Mouse (Mus musculus) adrenal gland, adult 18-20 months (tissue): ENCODE data around the gene Ift122. TPM values are rescaled to one million over a fixed set of nuclear protein-coding genes. Genes with fewer than 3 reads are reported as not detected.

Experiments used
- DNase-seq, 2 experiments: peaks; one replicate each; pipeline ENCODE4 v3.0.0; 2021 to 2022; ENCODE audit warnings: low spot score in 2 of 2
- total RNA-seq, 2 experiments: library from RNA; stranded (reverse); gene quantifications; 1 replicate in 1 of 2; 2 replicates in 1 of 2; pipeline ENCODE4 v1.2.3; 2021

Ift122 gene
- total RNA-seq, 2 experiments from 2014 or later, result 14.7 to 15.1 TPM

DNA sequence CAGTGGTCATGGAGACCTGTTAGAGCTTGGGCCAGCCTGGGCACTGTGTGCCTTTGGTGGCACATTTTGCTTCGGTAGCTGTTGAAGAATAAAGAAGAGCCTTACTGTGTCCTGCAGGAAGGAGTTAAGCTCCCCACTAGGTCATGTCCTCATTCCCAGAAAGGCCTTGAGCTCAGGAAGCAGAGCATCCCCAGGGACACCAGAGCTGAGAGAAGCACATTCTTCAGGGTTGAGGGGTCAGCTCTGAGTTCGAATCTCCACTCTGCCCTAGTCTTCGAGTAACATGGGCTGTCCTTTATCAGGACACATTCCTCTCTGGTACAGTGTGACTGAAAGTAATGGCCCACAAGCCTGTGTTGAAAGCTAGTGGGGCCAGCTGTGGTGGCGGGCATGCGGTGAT, 66.6 kb downstream of the Ift122 start:
- no peak for DNase-seq

DNA sequence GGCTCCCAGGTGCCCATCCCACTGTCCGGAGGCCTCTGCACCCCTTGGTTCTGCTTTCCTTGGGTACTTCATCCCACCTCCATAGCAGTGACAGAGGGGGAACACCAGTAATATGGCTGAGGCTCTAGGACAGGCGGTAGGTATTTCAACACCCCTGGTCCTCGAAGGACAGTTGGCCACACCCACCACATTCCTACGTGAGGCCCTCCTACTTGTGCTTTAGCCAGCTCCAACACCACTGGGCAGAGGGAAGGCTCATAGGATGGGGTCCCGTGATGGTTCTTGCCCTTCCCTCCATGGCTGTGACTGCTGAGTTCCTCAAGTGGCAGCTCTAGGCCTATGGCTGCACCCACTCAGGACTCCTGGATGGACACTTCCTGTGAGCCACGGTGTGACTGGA, 71.6 kb downstream of the Ift122 start:
- no peak for DNase-seq

DNA sequence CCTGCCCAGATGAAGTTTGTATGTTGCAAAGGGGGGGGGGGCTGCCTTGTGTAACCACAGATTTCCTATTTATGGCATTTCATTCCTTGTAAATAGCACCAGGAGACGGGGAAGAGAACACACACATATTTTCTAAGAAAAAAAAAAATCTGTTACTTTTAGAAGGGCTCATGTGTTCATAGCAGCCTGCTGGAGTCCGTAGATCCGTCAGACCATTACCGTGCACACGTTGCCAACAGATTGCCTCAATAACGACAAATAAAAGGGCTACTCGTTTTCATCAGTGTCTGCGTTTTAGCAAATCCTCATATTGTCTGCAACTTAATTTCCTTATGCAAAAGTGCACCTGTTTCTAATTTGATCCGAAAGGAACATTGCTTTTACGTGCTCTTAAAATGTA, 73.1 kb downstream of the Ift122 start:
- DNase-seq, result no peak

DNA sequence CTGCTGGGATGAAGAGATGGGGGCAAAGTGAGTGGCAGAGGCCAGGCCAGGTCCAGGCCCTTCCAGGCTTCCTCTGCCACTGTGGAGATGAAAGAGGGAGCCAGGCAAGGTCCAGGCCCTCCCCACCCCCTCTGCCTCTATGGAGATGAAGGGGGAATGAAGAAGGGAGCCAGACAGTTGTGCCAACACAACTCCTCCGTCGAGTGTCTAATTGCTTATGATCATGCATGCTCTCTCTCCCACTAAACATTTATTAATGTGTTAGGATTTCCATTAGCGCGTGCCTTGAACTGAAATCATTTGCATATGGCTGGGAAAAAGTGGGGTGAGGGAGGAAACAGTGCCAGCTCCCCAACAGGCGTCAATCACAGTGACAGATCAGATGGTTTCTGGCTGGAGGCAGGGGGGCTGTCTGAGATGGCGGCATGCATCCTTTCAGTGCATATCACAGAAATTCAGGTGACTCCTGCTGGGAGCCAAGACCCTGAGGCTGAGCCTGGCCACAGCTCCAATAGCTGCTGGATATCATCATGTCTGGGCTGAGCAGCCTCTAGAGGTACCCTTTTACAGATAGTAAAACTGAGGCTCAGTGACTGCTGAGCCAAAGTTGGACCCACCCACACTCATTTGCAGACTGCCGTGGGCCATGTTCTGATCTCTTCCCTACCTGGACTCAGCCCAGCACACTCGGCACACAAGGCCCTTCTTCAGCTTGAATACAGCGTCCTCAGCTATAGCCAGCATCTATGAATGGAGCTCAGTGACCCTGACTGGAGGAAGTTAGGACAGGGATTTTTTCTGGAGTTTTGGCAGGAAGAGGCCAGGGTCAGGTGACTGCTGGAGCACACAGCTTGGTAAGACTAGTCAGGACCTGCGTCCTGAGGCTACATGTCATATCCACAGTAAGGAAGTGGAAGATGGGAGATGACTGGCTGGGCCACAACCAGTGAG, 74.3 kb downstream of the Ift122 start:
- DNase-seq, result no peak

DNA sequence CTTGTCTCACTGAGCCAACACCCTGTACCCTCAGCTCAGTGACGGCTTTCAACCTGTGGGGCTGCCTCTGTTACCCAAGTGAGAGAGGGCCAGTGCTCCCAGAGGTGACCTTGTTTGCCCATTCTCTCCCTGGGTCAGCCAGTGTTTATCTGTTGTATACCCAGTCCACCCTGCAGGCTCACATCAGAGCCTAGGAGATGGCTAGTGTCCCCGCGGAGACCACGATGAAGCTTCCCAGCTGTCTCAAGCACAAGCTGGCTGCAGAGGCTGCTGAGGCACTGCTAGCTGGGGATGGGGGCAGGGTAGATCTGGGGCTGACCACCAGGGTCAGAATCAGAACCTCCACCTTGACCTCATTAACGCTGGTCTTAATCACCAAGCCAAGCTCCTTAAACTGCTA, 76.7 kb downstream of the Ift122 start:
- DNase-seq, result no peak

DNA sequence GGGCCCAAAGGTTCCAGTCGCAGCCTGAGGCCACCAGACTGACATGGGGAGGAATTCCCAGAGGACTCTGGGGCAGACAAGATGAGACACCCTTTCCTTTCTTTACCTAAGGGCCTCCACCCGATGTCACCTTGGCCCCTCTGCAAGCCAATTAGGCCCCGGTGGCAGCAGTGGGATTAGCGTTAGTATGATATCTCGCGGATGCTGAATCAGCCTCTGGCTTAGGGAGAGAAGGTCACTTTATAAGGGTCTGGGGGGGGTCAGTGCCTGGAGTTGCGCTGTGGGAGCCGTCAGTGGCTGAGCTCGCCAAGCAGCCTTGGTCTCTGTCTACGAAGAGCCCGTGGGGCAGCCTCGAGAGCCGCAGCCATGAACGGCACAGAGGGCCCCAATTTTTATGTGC, 78.4 kb downstream of the Ift122 start, which contains the start of gene Rho:
Gene Rho (plus strand): TSS at position 110 of the 400 bp plus-strand sequence.
- no peak for DNase-seq

DNA sequence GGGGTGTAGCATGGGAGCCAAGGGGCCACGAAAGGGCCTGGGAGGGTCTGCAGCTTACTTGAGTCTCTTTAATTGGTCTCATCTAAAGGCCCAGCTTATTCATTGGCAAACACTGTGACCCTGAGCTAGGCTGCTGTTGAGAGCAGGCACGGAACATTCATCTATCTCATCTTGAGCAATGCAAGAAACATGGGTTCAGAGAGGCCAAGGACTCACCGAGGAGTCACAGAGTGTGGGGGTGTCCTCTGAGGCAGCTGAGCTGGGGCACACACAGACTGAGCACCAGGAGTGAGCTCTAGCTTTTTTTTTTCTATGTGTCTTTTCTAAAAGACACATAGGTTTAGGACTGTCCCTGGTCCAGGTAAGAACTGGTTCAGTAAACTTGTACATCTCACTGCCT, 79.1 kb downstream of the Ift122 start:
- peak in 1 of 2 experiments; percentile 36 for DNase-seq

DNA sequence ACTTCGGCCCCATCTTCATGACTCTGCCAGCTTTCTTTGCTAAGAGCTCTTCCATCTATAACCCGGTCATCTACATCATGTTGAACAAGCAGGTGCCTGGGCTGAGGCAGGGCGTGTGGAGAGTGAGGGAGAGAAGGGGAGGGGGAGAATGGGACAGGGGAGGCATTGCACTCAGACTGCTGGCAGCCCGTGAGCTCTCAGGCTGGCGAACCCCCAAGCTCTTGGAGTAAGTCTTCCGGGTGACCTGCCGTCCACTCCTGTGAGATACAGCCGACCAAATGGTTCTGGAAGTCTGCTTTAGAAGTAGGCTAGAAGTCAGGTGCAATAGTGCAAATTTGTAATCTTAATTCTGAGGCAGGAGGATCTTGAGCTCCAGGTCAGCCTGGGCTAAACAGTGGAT, 82.3 kb downstream of the Ift122 start:
- no peak for DNase-seq

DNA sequence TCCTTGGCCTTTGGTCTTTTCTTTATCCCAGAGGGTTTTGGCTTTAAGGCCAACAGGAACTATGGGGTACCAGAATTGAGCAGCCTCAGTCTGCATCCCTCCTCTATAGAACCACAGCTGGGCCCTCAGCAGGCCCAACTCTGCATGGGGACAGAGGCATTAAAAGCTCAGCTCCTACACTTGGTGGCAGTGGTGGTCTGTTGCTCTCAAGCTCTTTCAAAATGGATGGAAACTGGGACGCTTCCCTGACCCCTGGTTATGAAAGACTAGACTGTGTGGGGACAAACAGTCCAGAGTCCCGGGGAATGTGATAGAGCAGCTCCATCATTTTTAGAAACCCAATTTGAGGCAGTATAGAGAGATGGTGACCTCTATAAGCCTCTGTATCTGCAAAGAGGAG, 84.7 kb downstream of the Ift122 start:
- no peak for DNase-seq

DNA sequence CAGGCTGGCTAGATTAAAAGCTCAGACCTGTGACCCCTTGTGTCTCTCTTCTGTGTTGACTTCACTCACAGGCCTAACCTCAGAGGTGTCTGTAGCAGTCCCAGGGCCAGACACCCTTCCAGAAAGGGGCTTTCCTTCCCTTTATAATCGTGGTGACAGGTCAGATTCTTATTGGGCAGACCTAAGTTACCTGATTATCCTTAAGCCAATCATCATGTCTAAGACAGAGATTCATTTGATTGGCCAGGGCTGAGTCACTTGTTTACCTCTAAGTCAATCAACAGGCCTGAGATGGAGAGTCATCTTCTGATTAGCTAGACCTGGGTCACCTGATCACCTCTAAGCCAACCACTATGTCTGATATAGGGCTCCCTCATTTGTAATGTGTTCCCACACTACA, 85.5 kb downstream of the Ift122 start:
- DNase-seq, result no peak

DNA sequence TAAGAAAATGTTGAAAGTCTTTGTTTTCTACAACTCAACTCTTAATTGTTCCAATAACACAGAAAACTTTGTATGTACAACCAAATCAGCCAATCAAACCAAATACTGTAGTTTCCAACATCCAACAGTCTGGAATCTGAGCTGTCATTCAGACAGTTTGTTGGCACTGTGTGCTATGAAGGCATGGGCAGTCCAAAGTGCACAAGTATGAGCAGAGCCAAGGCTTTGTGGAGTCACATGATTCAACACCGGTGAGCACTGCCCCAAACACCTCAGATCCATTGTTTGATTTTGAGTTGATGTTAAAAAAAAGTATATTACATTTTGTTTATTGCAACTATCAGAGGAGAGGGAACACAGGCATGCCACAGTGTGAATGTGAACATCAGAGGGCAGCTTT, 87.3 kb downstream of the Ift122 start:
- no peak for DNase-seq

DNA sequence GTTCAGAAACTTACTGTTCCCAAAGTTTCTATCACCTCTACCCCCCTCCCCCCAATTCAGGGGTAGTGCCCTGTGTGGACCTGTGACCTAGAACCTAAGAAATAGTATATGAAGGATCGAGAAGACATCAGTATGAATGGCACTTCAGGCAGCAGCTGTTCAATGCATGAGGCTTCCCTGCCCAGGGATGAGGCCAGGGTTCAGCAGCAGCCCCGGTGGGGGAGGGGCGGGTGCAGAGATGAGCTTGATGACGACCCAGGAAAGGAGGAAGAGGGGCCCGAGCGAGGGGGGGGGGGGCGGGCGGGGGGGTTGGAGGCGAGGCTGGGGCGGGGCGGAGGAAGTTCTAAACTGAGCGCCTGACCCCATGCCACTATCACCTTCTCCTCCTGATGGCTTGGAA, 87.9 kb downstream of the Ift122 start:
- DNase-seq, result no peak

DNA sequence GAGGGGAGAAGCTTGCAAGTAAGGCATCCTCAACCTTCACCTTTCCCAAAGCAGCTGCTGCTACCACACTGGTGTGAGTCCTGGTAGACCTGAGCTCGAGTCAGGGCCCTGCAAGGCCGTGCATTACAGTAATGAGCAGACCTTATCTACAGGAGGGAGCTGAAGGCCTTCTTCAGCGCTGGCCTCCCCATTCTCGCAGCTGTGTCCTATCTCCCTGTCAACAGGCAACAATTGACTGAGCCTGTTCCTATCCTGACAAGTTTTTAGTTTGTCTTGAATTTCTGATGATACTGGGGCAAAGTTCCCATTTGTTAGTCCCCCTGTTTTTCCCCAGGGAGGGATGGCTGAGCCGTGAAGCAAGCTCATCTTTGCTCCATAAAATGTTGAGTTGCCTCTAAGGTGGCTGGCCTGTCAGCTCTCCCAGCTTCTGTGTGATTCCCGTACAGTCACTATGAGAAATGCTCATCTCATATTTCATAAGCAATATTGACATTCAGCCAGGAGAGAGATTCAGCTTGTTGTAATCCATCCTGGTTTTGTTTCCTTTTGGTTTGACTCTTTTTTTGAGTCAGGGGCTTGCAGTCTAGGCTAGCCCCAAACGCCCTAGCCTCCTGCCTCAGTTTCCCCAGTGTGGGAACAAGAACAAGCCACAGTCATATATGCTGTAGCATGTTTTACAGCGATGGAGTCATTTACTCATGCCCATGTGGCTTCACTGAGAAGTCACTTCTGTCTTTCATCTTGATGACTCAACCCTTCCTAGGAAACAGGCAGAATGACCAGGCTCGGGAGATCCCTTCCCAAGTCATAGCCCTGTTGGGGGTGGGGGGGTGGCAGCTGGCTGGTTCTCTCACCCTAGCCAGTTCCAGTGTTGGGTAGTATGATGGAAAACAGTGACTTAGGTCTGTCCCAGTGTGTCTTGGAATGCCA, 90.5 kb downstream of the Ift122 start:
- no peak for DNase-seq

DNA sequence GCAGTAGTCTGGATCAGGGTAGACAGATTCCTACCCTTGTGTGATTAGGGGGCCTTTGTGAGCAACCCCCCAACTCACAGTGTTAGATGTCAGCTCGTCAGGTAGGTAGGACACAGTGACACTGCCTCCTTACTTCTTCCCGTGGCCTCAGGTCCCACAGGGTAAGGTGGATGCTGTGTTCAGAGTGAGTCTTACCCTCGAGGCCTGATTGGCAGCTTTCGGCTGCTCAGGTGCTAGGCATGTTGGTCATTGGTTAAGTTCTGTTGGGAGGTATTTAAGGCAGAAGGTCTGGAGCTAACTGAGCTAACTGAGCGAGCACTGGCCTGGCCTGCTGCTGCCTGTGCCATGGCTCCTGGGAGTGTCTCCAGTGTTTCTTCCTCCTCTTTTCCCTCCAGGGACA, 91.4 kb downstream of the Ift122 start, which contains the start of gene H1foo:
Gene H1foo (plus strand): TSS at position 301 of the 400 bp plus-strand sequence.
- no peak for DNase-seq

DNA sequence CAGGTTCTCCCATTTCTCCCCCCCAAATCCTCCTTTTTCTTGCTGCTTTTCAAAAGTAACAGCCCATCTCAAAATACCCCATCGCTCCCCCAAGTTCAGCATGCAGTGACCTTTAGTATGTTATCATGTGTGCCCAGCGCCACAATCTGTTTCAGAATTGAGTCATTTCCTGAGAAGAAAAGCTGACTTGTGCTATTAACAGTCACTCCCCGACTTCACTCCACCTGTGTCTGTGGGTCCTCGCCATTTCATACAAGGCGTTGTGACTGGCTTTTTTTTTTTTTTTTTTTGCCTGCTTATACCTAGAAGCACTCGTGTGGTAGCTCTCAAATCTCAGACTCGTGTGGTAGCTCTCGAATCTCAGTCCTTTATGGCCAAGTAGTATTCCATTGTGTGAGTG, 92.4 kb downstream of the Ift122 start:
- no peak for DNase-seq

DNA sequence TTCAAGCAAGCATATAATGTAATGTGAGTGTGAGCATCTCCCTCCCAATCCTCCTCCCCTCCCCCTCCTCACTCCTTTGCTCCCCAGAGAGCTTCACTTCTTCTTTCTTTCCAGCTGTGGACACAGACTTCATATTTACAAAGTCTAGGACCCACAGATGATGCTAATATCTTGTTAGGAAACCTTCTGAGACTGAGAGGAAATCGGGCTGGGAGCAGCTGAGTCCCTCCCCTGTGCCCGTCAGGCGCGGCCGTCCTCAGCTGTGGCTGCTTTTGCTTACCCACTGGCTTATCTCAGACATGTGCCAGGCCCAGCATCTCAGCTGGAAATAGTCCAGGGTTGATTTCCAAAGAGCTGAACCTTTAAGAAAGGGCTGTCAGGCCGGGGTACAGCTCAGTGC, 93.1 kb downstream of the Ift122 start:
- DNase-seq, result no peak

DNA sequence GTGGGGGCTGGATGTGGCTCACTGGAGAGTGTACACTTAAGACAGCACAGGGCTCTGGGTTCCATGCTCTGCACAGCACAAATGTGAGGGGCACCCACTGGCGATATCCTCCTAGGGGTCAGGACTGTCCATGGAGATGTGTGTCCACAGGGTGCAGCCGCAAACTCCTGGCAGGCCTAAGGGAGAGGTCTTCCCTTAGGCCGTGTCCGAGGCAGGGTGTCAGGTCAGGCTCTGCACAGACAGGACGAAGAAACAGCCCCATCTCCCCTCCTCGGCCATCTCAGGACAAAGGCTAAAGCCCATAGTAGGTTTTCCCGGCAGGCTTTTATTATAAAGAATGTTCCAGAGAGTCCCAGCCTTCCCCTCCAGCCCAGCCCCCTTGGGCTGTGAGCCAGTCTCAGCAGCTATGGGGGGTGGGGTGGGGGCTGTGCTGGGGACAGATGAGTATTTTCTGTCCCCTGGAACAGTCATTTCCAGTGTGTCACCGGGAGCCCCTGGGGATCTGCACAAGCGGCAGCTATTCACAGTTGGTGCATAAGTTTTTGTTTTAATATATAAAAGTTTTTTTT, 101.3 kb downstream of the Ift122 start:
- DNase-seq, result no peak

DNA sequence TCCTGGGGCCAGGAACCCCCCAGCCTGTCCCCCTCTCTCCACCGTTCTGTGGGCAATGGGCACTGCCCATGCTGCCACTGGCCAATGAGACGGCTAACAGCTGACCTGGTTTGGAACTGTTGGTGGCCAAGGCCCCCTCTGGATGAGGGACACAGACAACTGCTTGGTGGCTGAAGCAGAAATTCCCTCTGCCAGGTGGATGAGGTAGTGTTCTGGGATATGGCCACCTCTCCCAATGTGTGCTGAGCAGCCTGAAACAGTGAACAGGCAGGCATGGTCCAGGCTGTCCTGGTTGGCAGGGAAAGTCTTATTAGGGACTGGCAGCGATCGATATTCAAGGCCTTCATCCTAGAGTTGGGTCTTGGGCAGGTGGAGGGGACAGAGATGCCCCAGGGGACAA, 101.9 kb downstream of the Ift122 start:
- DNase-seq, result no peak

DNA sequence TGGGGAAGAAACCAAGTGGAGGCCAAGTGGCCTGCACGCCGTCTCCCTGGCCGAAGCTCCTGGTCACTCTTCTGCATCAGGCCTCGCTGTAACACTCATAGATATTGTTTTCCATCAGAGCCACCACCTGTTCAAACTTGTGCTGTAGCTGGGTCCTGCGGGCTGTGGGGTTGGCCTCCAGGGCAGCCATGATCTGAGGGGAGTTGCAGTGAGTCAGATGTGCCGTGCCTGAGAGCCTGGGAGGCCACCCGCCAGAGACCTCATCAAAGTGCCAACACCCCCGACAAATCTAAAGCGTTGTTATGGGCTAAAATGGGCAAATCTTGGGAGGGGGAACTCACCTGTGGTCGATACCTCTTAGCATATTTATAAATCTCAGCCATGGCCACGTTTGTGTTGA, 102.4 kb downstream of the Ift122 start:
- DNase-seq, result no peak

DNA sequence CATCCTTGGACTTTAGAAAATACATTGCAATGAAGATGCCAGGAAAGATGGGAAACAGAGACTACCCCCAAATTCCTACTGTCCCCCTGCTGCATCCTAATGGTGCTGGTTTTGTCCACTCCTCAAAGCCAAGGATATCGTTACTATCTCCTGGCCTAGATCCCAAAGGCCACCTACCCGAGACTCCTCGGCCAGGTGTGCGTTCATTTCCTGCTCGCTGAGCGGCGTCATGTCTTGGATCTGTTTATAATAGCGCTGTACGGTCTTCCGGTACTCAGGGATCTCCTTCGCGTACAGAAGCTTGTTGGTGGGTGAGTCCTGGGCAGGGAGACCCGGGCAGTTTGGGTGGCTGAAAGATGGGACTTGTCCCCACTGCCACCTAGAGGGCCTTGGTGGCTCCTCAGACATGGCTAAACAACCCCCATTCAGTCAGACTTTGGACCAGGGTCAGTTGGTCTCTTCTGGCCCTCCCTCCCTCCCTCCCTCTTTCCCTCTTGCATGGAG, 103.2 kb downstream of the Ift122 start:
- DNase-seq, result no peak

DNA sequence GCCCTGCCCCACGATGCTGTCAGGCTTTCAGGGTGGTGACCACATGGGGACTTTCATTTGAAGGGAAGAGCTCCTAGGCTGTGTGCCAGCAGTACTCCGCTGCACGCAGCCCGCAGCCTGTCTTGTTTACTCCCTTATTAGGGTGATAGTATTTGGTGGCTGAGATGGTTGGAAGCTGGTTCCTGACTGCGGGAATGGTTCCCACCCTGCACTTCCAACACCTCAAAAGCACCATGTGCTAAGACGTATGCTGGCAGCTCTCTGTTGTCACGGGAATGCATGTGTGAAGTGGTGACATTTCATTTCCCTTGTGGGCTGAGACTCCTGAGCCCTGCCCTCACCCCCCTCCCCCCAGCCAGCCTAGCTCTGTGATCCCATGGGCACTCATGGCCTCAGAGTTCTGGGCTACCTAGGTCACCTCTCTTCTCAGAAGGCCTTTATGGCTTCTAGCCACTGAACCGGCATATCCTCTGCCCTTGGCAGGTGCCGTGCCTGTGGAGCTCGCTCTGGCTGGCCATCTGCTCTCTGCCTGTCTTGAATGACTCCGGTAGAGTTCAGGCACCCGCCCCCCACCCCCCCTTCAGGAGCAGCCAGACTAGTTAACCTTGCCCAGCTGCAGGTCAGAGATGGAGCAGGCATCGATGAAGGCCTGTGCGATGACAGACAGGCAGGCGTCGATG, 103.8 kb downstream of the Ift122 start:
- no peak for DNase-seq
